Mouse (Mus musculus) lung, postnatal 36 days (tissue): Measurements from ENCODE around the gene Smad5.

Experiments used
- DNase-seq: peaks from one replicate; pipeline ENCODE4 v3.0.0; 2022; ENCODE audit warnings: mixed read lengths

The Smad5 gene

DNA sequence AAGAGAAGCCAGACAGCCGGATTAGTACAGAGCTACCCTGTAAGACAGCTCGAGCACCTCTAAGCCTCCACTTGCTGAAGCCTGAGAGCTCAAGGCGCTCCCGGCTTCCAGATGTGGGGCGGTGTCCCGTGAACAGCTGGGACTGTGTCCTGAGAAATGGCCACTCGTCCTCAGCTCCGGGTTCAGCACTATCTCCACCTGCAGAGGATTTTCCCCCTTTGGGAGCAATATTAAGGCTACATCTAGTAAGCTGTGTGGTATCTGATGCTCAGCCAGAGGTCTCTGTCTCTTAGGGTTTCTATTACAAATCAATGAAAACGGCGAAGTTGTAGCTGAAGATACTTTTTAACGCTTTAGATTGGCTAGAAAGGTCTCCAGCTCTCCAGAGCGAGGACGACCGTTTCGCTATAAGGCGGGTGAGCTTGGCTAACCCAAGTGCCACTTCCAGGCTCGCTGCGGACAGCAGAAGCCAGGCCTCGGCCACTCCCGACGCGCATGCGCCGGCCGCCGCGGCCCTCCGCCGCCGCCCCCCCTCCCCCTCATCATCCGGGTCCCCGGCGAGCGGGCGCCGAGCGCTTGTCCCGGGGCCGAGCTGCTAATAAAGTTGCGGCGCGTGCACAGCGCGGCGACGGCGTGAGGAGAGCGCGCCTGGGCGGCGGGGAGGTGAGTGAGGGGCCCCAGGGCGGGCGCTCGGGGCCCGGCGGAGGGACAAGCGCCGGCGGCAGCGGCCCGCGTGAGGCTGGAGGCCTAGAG lies at the start of gene Smad5:
Smad5 (plus strand) TSS at position 542 of the 753 bp plus-strand sequence.
- peak; percentile 86 for DNase-seq

DNA sequence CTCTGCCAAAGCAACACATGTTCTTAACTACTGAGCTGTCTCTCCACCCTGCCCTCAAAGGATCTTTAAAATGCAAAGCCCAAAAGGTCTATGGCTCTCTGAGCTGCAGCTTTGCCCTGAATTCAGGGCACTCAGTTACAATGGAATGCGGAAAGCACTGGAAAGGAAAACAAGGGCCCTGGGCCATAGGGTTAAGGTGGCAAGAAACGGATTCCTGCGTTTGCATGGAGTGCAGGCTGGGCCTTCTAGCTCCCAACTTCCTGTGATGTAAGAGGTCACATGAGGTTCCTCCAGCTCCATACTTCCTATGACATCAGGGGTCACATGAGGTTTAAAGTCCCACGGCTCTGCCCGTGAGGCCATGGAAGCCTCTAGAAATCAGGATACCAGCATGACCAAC lies 48.6 kb upstream of the Smad5 start:
- DNase-seq, result no peak

DNA sequence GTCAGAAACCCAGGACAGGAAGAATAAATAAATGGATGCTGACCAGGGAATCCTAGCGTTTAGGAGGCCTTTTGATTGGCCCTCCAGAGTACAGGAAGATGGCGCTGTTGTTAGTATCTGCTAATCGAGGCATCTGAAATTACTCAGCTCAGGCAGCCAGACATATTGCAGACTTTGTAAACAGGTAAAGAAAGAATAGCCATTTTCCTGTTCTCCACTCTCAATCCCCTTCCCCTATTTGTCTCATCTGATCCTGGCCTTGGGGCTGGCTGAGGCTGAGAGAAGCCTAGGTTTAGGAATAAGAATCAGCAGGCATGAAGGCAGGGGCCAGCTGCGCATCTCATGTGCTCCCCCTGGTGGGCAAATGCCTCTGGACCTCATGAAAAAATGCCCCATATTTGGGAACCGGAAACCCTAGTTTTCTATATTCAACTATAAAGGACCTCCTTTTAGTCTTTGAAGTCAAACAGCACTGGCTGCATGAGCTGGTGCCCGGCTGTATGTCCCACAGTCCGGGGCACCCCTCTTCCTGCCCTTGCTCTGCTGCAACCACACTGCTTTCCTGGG lies 44.8 kb upstream of the Smad5 start:
- DNase-seq, result peak; percentile 90

DNA sequence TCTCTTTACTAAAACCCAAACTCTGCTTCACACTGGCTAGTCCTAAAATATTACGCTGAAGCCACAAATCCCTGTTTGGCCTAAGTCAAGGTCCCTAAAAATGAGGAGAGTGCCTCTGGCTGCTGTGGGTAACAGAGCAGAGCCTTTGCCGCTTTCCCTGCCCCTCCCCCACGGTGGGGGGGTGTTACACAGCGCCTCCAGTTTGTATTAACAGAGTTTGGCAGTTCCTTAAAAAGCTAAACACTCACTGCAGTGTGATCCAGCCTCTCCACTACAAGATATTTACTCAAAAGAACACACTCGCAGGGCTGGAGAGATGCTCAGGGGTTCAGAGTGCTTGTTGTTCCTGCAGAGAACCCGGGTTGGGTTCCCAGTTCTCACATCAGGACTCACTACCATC lies 43.9 kb upstream of the Smad5 start:
- DNase-seq, result peak; percentile 61

DNA sequence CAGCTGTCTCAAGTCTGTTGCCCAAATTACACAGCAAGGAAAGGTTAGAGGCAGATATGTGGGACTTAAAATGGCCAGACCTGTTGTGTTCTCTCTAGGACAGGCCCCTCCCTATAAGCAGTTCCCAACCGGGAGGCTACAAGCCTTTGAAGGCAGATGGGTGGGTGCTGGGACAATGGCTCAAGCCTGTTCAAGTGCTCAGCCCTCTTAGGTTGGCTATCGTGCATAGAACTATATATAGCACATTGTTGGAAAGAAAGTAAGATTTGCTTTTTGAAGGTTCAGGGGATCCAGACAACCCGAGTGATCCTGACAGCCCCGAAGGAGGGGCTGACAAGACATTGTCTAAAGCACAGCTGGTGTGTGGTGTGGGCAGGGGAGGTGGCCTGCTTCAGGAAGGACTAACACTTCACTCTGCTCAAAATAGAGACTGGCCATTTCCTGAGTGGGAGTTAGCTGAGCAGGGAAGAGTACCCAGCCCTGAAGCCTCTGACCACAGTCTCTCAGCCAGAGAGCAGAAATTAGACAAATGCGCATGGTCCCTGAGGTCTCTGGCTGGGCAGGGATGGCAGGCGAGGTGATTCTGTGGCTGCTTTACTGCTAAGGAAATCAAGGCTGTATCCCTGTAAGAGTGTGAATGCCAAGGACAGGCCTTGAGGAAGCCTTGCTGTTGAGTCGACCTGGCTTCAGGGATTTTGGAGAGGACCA lies 40.7 kb upstream of the Smad5 start:
- DNase-seq, result no peak

DNA sequence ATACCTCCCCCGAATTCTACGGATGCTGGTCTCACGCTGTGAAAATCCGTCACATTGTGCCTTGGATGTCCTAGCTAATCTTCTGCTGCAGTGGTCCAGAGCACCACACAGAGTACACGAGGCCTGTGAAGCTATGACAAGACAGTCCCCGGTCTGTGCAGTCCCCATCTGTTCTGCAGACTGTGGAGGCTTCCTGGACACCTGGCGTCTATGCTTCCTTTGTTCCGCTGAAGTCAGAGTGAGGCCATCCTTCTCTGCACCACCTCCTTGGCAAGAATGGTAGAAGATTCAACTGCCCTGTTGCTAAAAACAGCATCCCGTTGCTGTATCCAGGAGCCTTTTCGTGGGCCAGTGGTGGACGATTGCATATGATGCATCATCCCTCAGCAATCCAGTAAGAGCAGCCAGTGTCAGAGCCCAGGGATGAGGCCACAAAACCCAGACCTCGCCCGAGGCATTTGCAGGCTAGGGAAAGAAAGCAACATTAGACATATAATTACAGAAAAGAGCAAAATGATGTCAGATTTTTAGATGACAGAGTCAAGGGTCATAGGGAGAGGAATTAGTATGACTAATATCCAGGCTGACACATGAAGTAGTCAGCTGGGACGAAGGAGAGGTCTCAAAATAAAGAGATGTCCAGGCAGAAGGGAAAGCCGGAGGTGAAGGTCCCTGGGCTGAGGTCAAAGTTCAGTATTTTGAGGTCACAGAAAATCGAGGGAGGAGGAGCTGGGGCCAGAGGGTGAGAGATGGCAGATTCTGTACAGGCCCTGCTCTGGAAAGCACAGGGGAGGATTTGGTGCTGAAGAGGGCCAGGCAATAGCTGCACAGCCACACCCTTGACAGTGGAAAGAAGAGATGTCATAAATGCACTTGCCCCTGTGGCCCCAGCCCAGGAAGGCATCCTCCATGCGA lies 38.3 kb upstream of the Smad5 start:
- DNase-seq, result no peak

DNA sequence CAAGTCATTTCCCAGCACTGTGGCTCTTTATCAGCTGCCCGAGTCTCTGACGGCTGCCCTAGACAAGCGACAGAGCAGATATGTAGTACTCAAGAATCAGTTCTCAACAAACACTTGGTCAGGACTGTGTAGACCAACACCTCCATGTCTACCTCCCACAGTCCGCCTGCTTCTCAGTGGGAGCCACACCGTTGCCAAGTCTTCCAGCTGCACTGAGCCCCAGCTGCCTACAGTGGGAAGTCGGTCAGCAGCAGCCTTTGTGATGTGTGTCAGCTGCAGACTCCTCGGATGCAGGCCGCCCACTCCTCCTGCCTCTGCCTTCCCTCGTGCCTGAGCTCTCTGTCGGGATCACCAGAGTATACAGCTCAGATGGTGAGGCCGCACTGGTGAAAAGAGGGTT lies 31.6 kb upstream of the Smad5 start:
- DNase-seq, result no peak

DNA sequence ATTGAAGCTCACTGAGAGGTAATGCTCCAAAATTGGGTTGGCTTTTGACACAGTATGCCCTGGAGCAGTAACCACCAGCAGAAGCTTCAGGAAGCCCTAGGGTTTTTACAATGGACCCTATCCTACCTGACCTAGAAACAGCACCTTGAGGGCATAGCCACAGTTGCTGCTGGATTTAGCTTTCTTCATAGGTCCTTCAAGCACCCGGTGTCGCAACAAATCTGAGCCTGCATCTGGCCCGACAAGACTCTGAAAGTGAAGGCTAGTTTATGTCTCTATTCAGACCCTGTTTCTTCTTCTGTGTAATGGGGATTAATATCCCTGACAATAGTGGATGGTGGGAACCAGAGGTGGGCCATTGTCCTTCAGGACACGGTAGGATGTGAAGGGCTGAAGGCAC lies 25.1 kb upstream of the Smad5 start:
- peak; percentile 63 for DNase-seq

DNA sequence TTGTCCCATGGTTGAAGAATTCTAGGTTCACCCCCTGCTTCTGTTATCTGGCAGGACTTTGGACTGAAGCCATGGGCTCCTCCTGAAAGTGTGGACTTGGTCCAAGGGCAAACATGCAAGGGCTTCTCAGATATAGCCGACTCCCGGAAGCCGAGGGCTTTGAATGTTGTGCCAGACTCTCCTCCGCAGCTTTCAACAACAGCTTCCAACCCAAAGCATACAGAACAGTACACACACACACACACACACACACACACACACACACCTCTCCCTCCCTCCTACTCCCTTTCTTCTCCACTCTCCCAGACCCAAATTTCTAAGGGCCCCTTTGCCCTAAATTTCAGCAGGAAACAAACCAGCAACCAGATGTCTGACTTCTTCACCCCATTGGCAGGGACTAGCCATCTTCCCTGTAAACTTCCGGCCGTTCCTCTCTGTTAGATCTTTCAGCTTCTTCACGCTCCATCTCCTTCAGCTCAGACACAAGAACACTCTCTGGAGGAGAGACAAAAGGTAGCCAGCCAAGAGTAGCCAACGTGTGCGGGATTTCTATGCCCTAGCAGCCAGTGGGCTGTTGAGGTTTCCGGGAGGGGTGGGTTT lies 24.5 kb upstream of the Smad5 start:
- DNase-seq, result peak; percentile 71

DNA sequence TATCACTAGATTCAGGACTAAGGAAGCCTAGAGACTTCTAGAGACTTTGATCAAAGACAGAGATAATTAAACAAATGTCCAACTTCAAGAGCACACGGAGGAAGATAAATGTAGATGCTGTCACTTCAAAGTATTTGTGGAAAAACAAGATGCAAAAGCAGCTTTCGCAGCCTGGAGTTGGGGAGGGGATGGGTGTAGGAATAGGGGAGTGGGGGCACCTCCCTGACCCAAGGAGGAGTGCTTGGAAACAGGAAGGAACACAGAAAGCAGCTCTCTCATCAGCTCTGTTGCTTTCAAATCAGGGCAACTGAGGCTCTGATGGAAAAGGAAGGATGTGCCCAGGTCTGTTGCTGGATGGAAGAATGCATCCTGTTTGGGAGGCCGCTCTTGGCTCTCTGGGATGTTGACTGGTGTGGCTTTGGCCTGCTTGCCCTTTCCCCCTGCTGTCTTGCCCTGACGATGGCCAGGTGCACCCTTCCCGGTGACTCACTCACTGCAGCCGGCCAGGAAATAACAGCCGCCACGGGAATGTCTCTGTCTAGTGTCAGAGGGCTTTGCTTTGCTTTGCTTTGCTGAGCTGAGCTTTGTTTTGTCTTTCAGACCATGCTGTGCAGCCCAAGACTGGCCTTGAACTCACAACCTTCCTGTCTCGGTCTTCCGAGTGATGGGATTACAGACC lies 23.8 kb upstream of the Smad5 start:
- DNase-seq, result no peak

DNA sequence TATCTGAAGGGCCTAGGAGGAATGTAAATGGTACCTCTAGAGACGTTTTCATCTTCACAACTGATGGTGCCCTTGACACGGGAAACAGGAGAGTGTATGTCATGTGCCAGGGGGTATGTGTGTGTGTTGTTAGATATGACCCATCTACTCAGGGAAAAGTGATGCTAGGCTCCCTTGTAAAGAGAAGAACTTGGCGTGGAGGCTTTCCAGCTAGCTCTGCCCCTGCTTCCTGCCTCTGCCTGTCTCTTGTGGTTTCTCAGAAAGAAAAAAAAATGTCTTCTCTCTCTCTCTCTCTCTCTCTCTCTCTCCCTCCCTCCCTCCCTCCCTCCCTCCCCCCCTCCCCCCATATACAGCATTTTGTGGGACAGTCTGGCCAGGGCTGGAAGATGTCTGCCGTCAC lies 20.9 kb upstream of the Smad5 start:
- DNase-seq, result no peak

DNA sequence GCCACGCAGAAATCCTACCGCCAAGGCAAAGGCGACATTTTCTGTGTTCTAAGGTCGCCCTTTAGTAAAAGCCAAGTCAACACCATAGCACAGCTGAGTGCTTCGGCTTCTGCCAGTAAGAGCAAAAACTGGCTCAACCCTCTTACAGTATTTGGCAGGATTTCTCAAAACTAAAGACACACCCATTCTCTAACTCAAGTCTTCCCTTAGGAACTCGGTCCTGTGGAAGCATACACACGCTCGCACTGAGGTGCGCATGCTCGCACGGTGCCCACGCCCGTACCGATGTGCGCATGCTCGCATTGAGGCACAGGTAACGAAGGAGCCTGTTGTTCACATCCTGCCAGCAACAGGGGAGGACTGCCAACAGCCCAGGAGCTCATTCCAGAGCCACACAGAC lies 20.5 kb upstream of the Smad5 start:
- peak; percentile 90 for DNase-seq

DNA sequence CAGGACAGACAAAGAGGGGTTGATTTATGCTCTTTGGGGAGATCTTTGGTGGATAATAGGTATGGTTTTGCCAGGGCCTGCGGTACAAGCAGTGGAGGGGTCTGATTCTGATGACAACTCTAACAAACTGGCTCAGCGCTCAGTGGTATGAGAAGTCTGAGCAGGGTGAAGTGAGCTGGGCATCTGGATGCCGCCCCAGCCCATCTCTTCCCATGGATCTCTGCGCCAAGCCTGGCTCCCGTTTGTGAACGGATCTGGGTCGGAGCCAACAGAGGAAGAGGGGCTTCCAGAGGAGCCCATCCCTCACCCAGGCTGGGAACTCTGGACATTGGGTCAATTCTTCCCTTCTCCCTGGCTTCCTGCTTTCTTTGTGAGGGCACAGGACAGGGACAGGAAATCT lies 19.5 kb upstream of the Smad5 start:
- no peak for DNase-seq

DNA sequence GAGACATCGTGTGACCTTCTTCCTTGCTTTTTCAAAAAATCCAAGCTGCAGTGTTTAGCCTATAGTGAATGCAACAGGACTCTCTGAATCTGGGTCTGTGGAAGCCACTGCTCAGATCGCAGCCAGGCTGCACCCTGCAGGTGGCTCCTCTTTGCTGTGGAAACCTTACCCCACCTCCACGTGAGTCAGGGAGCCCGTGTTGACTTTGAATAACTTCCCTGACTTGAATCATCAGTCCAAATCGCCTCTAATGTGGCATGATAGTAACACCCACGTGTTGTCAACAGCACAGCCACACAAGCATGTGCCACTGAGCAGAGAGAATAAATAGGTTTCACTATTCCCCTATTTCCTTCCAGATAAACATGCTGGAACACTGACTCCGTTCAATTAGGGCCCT lies 10.8 kb upstream of the Smad5 start:
- no peak for DNase-seq

DNA sequence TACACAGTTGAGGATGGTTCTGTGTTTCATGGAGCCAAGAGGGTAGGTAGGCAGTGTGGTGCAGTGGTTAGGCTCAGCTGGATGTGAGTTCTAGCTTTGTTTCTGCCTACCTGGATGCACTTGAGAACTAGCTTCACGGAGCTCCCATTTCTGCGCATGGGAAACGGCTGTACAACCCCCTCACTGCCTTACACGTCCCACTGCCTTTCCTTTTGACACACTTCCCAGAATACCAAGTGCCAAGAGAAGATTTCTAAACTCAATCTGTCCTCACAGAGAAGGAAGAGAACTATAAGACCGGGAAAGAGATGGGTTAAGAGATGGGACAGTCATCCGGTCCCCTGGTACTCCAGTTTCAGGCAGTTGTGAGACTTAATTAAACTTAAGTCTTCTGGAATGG lies 10.2 kb upstream of the Smad5 start:
- no peak for DNase-seq

DNA sequence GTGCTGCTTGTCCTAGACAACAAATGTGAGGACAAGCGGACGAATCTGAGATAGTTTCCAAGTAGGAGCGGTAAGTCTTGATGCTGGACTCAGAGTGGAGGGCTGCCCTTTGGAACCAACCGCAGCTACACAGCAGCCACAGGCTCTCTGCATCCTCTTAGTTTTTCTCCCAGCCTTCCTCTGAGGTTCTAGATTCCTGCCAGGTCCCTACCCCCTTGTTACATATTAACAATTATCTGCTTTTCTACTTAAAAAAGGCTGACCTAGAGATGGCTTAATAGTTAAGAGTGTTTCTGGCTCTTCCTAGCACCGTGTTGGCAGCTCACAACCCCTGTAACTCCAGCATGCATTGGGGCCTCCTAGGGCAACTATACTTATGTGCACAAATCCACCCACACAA lies 7.1 kb upstream of the Smad5 start:
- DNase-seq, result no peak

DNA sequence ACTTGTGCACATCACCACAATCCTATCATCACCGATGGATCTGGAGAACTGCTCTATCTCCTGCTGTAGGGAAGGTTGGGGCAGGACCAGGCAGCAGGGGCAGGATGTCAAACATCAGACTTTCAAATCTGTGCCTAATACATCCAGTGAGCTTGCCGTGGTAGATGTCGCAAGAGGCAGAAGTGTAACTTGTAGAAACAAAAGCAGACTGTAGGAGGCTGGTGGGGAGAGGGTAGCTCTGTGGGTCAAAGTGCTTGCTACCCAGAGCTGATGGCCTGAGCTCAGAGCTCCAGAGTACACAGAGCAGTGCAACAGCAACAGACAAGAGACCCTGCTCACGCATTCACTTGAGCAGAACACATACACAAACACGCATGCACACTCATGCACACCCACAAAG lies 6.1 kb upstream of the Smad5 start:
- DNase-seq, result no peak

DNA sequence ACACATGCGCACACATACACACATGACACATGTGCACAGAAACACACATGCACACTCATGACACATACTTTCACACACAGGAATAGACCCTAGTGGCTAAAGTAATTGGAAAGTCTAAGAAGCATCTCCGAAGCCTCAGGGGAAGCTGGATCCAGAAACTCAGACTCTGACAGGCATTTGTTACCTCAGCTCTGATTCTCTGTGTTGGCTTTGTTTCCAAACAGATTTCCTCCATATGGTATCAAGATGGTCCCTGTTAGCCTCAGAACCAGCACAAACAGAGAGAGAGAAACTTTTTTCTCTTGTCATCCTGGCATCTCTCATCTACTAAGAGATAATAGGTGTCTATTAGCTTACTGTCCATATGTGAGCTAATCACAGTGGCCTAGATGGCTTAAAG lies 5.6 kb upstream of the Smad5 start:
- DNase-seq, result no peak

DNA sequence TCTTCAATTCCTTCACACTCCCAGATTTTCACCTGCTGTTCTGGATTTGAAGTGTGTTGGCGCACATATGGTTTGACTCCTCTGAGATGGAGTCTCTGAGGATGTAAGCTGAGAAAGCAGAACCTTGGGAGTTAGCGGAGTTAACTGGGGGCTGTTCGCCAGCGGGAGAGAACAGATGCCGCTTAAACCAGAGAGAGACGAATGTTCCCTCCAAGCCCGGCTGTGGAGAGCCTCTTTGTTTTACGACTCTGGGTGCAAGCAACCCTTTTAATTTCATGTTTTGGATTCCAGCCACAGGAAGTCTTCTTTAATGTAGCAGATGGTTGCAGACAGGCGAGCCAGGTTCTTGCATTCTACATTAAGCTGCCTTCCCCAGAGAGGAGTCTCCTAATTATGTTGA lies 4.4 kb upstream of the Smad5 start:
- DNase-seq, result no peak

DNA sequence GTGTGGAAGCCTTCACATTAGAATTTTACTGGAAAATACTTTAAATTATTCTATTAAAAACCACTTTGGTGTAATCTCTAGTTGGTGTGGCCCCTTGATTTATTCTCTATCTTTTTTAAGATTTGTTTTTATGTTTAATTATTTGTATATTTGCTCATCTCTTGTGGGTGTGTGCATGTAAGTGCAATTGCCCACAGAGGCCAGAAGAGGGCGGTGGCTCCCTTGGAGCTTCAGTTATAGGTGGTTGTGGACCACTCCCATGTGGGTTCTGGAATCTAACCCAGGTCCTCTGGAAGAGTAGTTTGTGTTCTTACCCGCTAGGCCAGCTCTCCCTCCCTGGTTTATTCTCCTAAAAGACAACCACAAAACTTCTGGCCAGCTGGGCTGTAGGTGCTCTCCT lies 3.4 kb upstream of the Smad5 start:
- DNase-seq, result no peak

DNA sequence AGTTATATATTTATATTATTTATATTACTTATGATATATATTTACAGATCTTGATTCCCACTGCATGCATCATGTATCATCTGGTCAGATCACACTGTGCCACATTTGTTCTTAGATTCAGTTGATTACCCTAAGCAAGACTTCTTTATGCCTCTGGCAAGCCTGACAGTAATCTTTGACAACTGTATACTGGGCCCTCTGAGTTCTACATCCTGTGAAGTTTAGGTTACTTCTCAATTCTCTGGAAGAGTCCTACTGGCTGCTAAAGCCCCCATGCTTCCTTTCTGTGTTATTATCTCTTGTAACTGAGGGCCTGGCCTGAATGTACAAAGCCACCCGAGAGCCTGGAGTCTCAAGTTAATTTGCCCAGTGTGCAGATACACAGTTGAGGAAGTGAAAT lies 1.8 kb upstream of the Smad5 start:
- no peak for DNase-seq

DNA sequence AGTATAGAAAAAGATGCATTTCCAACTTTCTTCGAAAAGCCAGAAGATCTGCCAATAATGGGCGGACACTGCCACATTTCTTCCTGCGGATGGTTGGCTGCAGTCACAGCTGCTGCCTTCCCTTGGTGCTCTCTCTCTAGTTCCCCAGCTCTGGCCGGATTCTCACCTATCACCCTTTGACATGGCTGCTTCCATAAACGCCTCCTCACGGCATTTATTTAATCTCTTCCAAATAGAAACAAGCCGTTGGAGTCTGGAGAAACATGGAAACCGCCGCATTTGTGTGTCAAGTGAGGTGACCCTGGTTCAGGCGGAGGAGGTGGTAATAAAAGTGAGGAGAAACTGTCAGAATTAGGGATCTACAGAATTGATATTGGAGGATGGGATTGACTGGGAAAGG lies 886 bp upstream of the Smad5 start:
- DNase-seq, result no peak
